Mouse (Mus musculus): ENCODE results near the gene Col4a5.

GRCm38 (mm10) chrX:141439423-141439822 lies 35.8 kb upstream of the Col4a5 start:
- TF ChIP-seq EP300 (IDR thresholded peaks at IDR 0.05; ENCODE audit: insufficient read depth, low read depth, low read length) (no peak), POLR2A (IDR thresholded peaks at IDR 0.05; ENCODE audit: insufficient read depth, low read depth, low read length) (no peak)
